Mouse (Mus musculus) thymus, adult 2 months (tissue): ENCODE data around the gene Manba. TPM values are rescaled to one million over a fixed set of nuclear protein-coding genes. Genes with fewer than 3 reads are reported as not detected.

Source experiments
- DNase-seq: peaks from one replicate; pipeline ENCODE4 v3.0.0; 2021
- H3K27ac ChIP-seq: fragments of 200-500 bp; 2 replicates; pipeline ENCODE4 v1.5.1; 2012; ENCODE audit warnings: low read length, control low read depth; ENCODE audit not compliant: control insufficient read depth, insufficient read depth
- H3K27me3 ChIP-seq: fragments of 200-500 bp; 2 replicates; pipeline ENCODE4 v1.6.1; 2012; ENCODE audit warnings: mild to moderate bottlenecking, low read length, moderate library complexity, mixed read lengths; ENCODE audit not compliant: control insufficient read depth, insufficient read depth
- H3K36me3 ChIP-seq: fragments of 200-500 bp; 2 replicates; pipeline ENCODE4 v1.6.1; 2012; ENCODE audit warnings: mild to moderate bottlenecking, low read length, moderate library complexity; ENCODE audit not compliant: control insufficient read depth, insufficient read depth
- H3K4me1 ChIP-seq: fragments of 200-500 bp; replicated peaks from 2 replicates; pipeline ENCODE4 v1.6.1; 2012; ENCODE audit warnings: low read length; ENCODE audit not compliant: control insufficient read depth, insufficient read depth
- H3K4me3 ChIP-seq: fragments of 200-500 bp; 2 replicates; pipeline ENCODE4 v1.5.1; 2012; ENCODE audit warnings: mild to moderate bottlenecking, low read length, control low read depth, moderate library complexity; ENCODE audit not compliant: control insufficient read depth, insufficient read depth
- CTCF ChIP-seq: fragments of 200-500 bp; IDR thresholded peaks from 2 replicates; pipeline ENCODE4 v1.5.1; 2012; ENCODE audit warnings: mild to moderate bottlenecking, control low read depth, low read length, moderate library complexity, borderline replicate concordance; ENCODE audit not compliant: control insufficient read depth, poor library complexity, insufficient read depth; ENCODE audit errors: extremely low read depth
- POLR2A ChIP-seq: fragments of 200-500 bp; IDR thresholded peaks from 2 replicates; pipeline ENCODE4 v1.6.1; 2012; ENCODE audit warnings: mild to moderate bottlenecking, low read length, control low read depth, moderate library complexity; ENCODE audit not compliant: control insufficient read depth, poor library complexity, insufficient read depth; ENCODE audit errors: extremely low read depth
- WGBS: fragments of 180-500 bp; shearing (Covaris S2); methylation state at CpG from one replicate; pipeline ENCODE4 v1.1.7; 2018; 5-methylcytosine and 5-hydroxymethylcytosine counted together
- polyA plus RNA-seq: library from polyadenylated mRNA; depleted of rRNA; stranded (reverse); fragments of >200 nt; gene quantifications from 2 replicates; pipeline ENCODE4 v1.2.3, GENCODE M21; 2012; rRNA removed

The Manba gene
- polyA plus RNA-seq, result 7.2 and 7.6 TPM in 2 replicates

DNA sequence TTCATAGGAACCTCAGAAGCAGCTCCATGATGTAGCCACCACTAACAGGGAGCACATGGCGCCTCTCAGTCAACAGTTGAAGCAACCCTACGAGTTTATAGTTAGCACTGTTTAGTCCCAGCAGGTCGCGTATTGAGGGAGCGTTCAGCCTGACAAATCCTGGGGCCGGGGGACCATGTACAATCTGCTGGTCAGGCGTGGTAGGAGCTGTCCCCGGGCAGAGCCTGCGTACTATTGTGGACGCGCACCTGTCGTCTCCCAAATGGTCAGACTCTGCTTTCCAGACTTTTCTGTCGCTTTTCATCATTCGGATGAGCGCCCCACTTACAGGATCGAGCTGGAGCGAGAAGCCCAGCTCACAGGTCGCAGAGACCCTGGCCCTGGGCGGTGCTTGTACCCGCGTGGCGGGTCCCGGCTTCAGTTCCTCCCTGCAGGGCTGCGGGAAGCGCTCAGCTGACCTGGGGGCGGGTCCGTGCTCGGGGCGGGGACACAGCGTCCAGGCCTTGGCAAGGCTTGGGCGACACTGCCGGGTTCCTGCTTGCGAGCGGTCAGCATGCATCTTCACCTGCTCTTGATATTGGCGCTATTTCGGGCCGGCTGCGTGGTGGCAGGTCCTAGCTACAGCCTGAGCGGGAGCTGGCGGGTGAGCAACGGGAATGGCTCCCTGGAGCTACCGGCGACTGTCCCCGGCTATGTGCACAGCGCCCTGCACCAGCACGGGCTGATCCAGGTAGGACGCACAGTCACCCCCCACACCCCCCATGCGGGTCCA lies at the start of gene Manba:
Manba (plus strand) TSS at position 484 of the 772 bp plus-strand sequence.
- DNase-seq, result peak; percentile 68
- H3K36me3 ChIP-seq, result no peaks in the 10 kb centered on the region
- 3% methylated on average over 48 of the region's 48 CpGs for WGBS
- H3K4me1 ChIP-seq, result peaks cover 5% of the 10 kb centered on the region
- peak within 1 kb of the TSS; percentile 99 for H3K4me3 ChIP-seq
- H3K27me3 ChIP-seq, result no peaks in the 10 kb centered on the region
- H3K27ac ChIP-seq, result no peak within 1 kb of the TSS
- TF ChIP-seq CTCF, result 0 out of 2 replicates have a peak, but pooled peaks have one; percentile 28
- no peak for TF ChIP-seq POLR2A

DNA sequence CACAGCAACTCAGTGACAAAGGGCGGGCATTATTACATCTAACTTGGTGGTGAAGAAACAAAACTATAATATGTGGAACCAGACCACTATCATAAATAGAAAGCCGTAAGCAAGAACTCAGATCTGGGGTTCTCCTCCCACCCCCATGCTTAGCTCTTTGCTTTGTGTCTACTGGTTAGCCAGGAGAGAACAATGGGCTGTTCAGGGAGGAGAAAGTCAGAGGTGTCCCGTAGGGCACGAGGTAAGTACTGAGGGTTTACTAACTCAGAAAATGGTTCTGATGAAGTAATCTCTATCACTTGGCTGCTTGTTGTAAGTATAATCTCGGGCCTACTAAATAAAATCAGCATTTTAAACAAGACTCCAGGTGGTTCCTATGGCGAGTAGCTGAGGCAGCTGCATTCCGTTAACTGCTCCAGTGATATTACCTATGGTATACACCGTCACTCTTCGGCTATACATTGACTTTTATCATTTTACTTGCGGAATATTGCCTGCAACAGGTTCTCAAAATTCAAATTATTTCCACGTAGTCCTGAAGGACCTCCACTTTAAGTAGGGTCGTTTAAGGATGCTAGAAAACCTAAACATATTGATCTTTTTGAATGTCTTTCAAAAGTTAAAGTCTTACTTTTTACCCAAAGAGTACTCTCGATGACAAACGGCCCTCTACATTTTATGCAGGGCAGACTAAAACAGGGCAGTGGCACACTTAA lies 48.4 kb upstream of the Manba start:
- 74% methylated on average over 14 of the region's 14 CpGs for WGBS
- no peak for TF ChIP-seq POLR2A
- TF ChIP-seq CTCF, result no peak
- no peak for DNase-seq
- Histone ChIP-seq H3K4me1 (no peaks in the 10 kb centered on the region), H3K27me3 (no peaks in the 10 kb centered on the region), H3K4me3 (no peak overlapping the region), H3K36me3 (peaks cover 3% of the 10 kb centered on the region; the same call in 1 of the 2 replicates), H3K27ac (no peak overlapping the region; the same call in 1 of the 2 replicates)

DNA sequence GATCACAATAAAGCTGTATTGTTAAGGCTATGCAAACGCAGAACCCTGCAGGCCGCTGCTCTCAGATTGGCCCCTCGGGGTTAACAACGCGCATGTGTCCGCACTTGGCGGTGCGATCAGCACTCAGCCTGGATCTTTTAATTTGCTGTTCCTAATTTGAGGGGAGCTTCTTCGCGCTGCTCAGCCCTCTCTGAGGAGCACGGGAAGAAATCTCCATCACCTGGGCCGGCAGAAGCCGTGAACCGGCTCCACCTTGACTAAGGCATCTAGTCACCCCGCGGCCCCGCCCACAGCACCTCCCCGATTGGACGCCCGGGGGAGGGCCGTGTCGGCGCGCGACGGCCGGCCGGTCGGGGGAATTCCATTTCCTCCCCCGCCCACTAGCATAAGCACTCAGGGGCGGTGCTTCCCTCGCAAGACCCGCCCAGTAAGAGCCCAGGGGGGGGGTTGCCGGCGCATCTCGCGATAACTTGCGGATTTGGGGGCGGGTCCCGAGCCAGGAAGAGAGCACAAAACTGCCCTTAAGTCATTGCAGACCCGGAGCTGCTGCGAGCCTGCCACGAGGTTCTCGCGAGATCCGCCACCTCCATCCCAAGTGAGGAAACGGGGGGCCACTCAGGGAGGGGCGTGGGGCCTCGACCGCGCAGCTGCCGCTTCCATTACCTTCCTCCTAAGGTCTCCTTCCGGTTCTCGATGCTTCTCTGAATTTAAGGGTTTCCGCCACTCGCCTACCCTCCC lies 47.5 kb upstream of the Manba start, which contains the start of gene Ube2d3:
Ube2d3 (plus strand) TSS at position 392 of the 738 bp plus-strand sequence.
- TF ChIP-seq POLR2A (peak; percentile 78), CTCF (peak; percentile 10; the same call in 1 of the 2 replicates)
- Histone ChIP-seq H3K4me3 (peak within 1 kb of the TSS; percentile 82), H3K27me3 (no peaks in the 10 kb centered on the region), H3K36me3 (peaks cover 3% of the 10 kb centered on the region; the same call in 1 of the 2 replicates), H3K27ac (peak within 1 kb of the TSS; percentile 92), H3K4me1 (no peaks in the 10 kb centered on the region)
- DNase-seq, result peak; percentile 99
- under 1% methylated on average over 53 of the region's 56 CpGs for WGBS

DNA sequence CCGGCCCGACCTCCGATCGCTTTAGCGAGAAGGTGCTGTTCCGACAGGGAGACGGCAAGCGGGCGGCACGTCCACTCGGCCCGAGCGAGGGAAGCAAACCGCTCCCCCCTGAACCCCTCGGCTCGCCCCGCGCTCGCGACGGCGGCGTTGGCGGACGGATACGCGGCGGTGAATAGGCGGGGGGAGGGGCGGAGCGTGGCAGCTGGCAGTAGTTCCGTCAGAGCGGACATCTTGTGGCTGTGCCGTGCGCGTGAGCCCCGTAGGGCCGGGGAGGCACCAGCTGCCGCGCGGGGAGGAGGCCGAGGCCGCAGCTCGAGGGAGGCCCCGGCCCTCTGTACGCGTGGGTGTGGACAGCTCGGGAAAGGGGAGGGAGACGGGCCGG lies 46.9 kb upstream of the Manba start:
- 0% methylated on average over 43 of the region's 50 CpGs for WGBS
- DNase-seq, result peak; percentile 91
- peak overlapping the region; percentile 92 for H3K27ac ChIP-seq

DNA sequence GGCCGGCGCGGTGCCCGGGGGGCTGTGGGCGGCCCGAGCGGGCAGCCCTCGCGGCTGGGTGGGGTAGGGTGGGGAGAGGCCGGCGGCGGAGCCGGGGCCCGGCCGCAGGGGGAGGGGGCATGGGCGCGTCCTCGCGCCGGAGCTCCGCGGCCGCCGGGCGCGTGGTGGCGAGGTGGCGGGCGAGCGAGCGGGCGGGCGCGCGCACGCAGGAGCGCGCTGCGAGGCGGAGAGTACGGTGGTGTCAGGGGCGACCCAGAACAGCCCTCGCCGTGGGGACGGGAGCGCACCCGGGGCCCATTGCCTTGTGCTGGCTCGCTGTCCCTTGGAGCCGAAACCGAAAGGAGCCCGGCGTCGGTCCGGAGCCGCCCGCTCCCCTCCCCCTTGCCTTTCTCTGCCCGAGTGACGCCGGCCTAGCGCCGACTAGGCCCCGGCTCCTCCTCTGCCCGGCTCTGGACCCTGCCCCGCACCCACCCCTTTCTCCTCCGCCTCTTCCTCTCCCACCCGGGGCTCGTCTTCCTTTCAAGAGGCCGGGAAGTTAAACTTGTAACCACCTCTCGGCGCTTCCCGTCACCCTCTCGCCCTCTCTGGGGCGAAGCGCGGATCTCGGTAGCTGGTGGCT lies 46.4 kb upstream of the Manba start:
- Histone ChIP-seq H3K36me3 (peaks cover 14% of the 10 kb centered on the region), H3K4me3 (peak overlapping the region; percentile 82), H3K27ac (peak overlapping the region; percentile 92), H3K4me1 (no peaks in the 10 kb centered on the region), H3K27me3 (no peaks in the 10 kb centered on the region)
- 2% methylated on average over 55 of the region's 76 CpGs for WGBS
- peak; percentile 67 for TF ChIP-seq POLR2A
- no peak for TF ChIP-seq CTCF
- DNase-seq, result peak; percentile 87

More for the DNA sequence above, 46.9 kb upstream of the Manba start:
- no peaks in the 10 kb centered on the region for H3K4me1 ChIP-seq
- peak overlapping the region; percentile 82 for H3K4me3 ChIP-seq
- H3K36me3 ChIP-seq, result peaks cover 9% of the 10 kb centered on the region
- TF ChIP-seq POLR2A, result peak; percentile 86
- TF ChIP-seq CTCF, result no peak; the same call in 1 of the 2 replicates
- H3K27me3 ChIP-seq, result no peaks in the 10 kb centered on the region
